Mouse (Mus musculus): ENCODE data around the gene 2610008E11Rik. TPM values are rescaled to one million over a fixed set of nuclear protein-coding genes. Genes with fewer than 3 reads are reported as not detected.
"Not testable (repeated sequence)": the region's sequence is repeated elsewhere in the genome, so short reads cannot be mapped to it uniquely, and the experiment has no call there.

Gene 2610008E11Rik
- polyA plus RNA-seq, 1 experiment from 2014 or later, result 17.5 TPM

GRCm38 (mm10) chr10:79091731-79092130 is 5.7 kb downstream of the 2610008E11Rik start:
- Histone ChIP-seq H3K9me3 (replicated peaks; ENCODE audit: control insufficient read depth, low read length) (no peaks in the 10 kb centered on the region; the same call in 1 of the 2 replicates), H3K27ac (ENCODE audit: low read length) (no peak overlapping the region), H3K36me3 (ENCODE audit: control insufficient read depth, insufficient read depth) (peaks cover 49% of the 10 kb centered on the region), H3K27me3 (ENCODE audit: control insufficient read depth, insufficient read depth, low read length) (no peaks in the 10 kb centered on the region), H3K4me1 (ENCODE audit: control insufficient read depth, insufficient read depth, low read length) (peaks cover 8% of the 10 kb centered on the region), H3K4me2 (ENCODE audit: low read depth, low read length) (no peak overlapping the region), H3K9ac (ENCODE audit: low read length) (no peak overlapping the region), H3K4me3 (ENCODE audit: low read length) (no peak overlapping the region)
- no peak for ATAC-seq (replicated peaks; ENCODE audit: extremely low read depth, insufficient read depth, low FRiP score)

- 70% methylated on average over 4 of the region's 4 CpGs for WGBS
- Histone ChIP-seq H3K9ac (ENCODE audit: low read length) (no peak overlapping the region), H3K9me3 (replicated peaks; ENCODE audit: control insufficient read depth, low read length) (no peaks in the 10 kb centered on the region; the same call in 1 of the 2 replicates), H3K4me2 (ENCODE audit: low read depth, low read length) (no peak overlapping the region), H3K36me3 (ENCODE audit: control insufficient read depth, insufficient read depth) (peaks cover 51% of the 10 kb centered on the region), H3K4me1 (ENCODE audit: control insufficient read depth, insufficient read depth, low read length) (no peaks in the 10 kb centered on the region), H3K27me3 (ENCODE audit: control insufficient read depth, insufficient read depth, low read length) (no peaks in the 10 kb centered on the region), H3K4me3 (ENCODE audit: low read length) (no peak overlapping the region), H3K27ac (ENCODE audit: low read length) (no peak overlapping the region)
- ATAC-seq (replicated peaks; ENCODE audit: extremely low read depth, insufficient read depth, low FRiP score), result no peak
Measured at GRCm38 (mm10) chr10:79089000-79089399, 8.4 kb downstream of the 2610008E11Rik start.

GRCm38 (mm10) chr10:79086577-79086976 is 10.8 kb downstream of the 2610008E11Rik start:
- H3K4me2 ChIP-seq (ENCODE audit: low read depth, low read length), result no peak overlapping the region
- H3K36me3 ChIP-seq (ENCODE audit: control insufficient read depth, insufficient read depth), result peaks cover 39% of the 10 kb centered on the region
- no peaks in the 10 kb centered on the region for H3K27me3 ChIP-seq (ENCODE audit: control insufficient read depth, insufficient read depth, low read length)
- H3K9ac ChIP-seq (ENCODE audit: low read length), result no peak overlapping the region
- WGBS, result 98% methylated on average over 2 of the region's 2 CpGs
- H3K4me1 ChIP-seq (ENCODE audit: control insufficient read depth, insufficient read depth, low read length), result no peaks in the 10 kb centered on the region
- no peak overlapping the region for H3K27ac ChIP-seq (ENCODE audit: low read length)
- H3K4me3 ChIP-seq (ENCODE audit: low read length), result no peak overlapping the region
- no peaks in the 10 kb centered on the region; the same call in 1 of the 2 replicates for H3K9me3 ChIP-seq (replicated peaks; ENCODE audit: control insufficient read depth, low read length)
- ATAC-seq (replicated peaks; ENCODE audit: extremely low read depth, insufficient read depth, low FRiP score), result no peak

GRCm38 (mm10) chr10:79057370-79057769 is 40.0 kb downstream of the 2610008E11Rik start:
- not testable (repeated sequence) for H3K4me2 ChIP-seq (ENCODE audit: low read depth, low read length); H3K9ac ChIP-seq (ENCODE audit: low read length); H3K27ac ChIP-seq (ENCODE audit: low read length); H3K27me3 ChIP-seq (ENCODE audit: control insufficient read depth, insufficient read depth, low read length); ATAC-seq (replicated peaks; ENCODE audit: extremely low read depth, insufficient read depth, low FRiP score); H3K9me3 ChIP-seq (replicated peaks; ENCODE audit: control insufficient read depth, low read length); H3K4me3 ChIP-seq (ENCODE audit: low read length); H3K4me1 ChIP-seq (ENCODE audit: control insufficient read depth, insufficient read depth, low read length)
- 34% methylated on average over 3 of the region's 3 CpGs for WGBS
- peaks cover 10% of the 10 kb centered on the region for H3K36me3 ChIP-seq (ENCODE audit: control insufficient read depth, insufficient read depth)

- not testable (repeated sequence) for ATAC-seq (replicated peaks; ENCODE audit: extremely low read depth, insufficient read depth, low FRiP score); H3K9me3 ChIP-seq (replicated peaks; ENCODE audit: control insufficient read depth, low read length); H3K4me2 ChIP-seq (ENCODE audit: low read depth, low read length); H3K27me3 ChIP-seq (ENCODE audit: control insufficient read depth, insufficient read depth, low read length); H3K9ac ChIP-seq (ENCODE audit: low read length); H3K4me1 ChIP-seq (ENCODE audit: control insufficient read depth, insufficient read depth, low read length); H3K27ac ChIP-seq (ENCODE audit: low read length); H3K4me3 ChIP-seq (ENCODE audit: low read length); H3K36me3 ChIP-seq (ENCODE audit: control insufficient read depth, insufficient read depth)
- WGBS, result 73% methylated on average over 2 of the region's 2 CpGs
Measured at GRCm38 (mm10) chr10:79042457-79042856, 54.9 kb downstream of the 2610008E11Rik start.

- no peak within 1 kb of the TSS for H3K9ac ChIP-seq (ENCODE audit: low read length)
- no peaks in the 10 kb centered on the region; the same call in 1 of the 2 replicates for H3K9me3 ChIP-seq (replicated peaks; ENCODE audit: control insufficient read depth, low read length)
- H3K36me3 ChIP-seq (ENCODE audit: control insufficient read depth, insufficient read depth), result no peaks in the 10 kb centered on the region
- no peak within 1 kb of the TSS for H3K27ac ChIP-seq (ENCODE audit: low read length)
- H3K4me2 ChIP-seq (ENCODE audit: low read depth, low read length), result no peak within 1 kb of the TSS
- no peaks in the 10 kb centered on the region for H3K27me3 ChIP-seq (ENCODE audit: control insufficient read depth, insufficient read depth, low read length)
- no peaks in the 10 kb centered on the region for H3K4me1 ChIP-seq (ENCODE audit: control insufficient read depth, insufficient read depth, low read length)
- H3K4me3 ChIP-seq (ENCODE audit: low read length), result no peak within 1 kb of the TSS
- no peak for ATAC-seq (replicated peaks; ENCODE audit: extremely low read depth, insufficient read depth, low FRiP score)
Measured at GRCm38 (mm10) chr10:79028441-79028840, 69.0 kb downstream of the 2610008E11Rik start, which contains the start of gene Olfr57. Olfr57 (plus strand) TSS chr10:79028741.

Other genes with a start within 250 kb of the 2610008E11Rik start
- gene Olfr1356, start 245.4 kb downstream of the 2610008E11Rik start, polyA plus RNA-seq (2015; fragmentation: Nextera tagmentation; extraction: Ambion mirVana), result not detected in 2 replicates
- not detected in 2 replicates for gene Olfr1355, start 222.1 kb downstream of the 2610008E11Rik start, polyA plus RNA-seq (2015; fragmentation: Nextera tagmentation; extraction: Ambion mirVana)
- gene Olfr1354, start 184.4 kb downstream of the 2610008E11Rik start, polyA plus RNA-seq (2015; fragmentation: Nextera tagmentation; extraction: Ambion mirVana), result not detected in 2 replicates
- not detected in 2 replicates for gene Olfr8, start 147.0 kb downstream of the 2610008E11Rik start, polyA plus RNA-seq (2015; fragmentation: Nextera tagmentation; extraction: Ambion mirVana)
- not detected in 2 replicates for gene Olfr1353, start 134.3 kb downstream of the 2610008E11Rik start, polyA plus RNA-seq (2015; fragmentation: Nextera tagmentation; extraction: Ambion mirVana)
- not detected in 2 replicates for gene Olfr1352, start 116.5 kb downstream of the 2610008E11Rik start, polyA plus RNA-seq (2015; fragmentation: Nextera tagmentation; extraction: Ambion mirVana)
- gene Olfr1351, start 85.1 kb downstream of the 2610008E11Rik start, polyA plus RNA-seq (2015; fragmentation: Nextera tagmentation; extraction: Ambion mirVana), result not detected in 2 replicates
- not detected in 2 replicates for gene Olfr57, start 68.9 kb downstream of the 2610008E11Rik start, polyA plus RNA-seq (2015; fragmentation: Nextera tagmentation; extraction: Ambion mirVana)
- gene Vmn2r80, start 51.2 kb upstream of the 2610008E11Rik start, polyA plus RNA-seq (2015; fragmentation: Nextera tagmentation; extraction: Ambion mirVana), result not detected in 2 replicates
- gene Vmn2r81, start 150.1 kb upstream of the 2610008E11Rik start, polyA plus RNA-seq (2015; fragmentation: Nextera tagmentation; extraction: Ambion mirVana), result not detected in 2 replicates